Mouse (Mus musculus): ENCODE measurements around the gene Ifnl3. TPM values are rescaled to one million over a fixed set of nuclear protein-coding genes. Genes with fewer than 3 reads are reported as not detected.
A peak's percentile ranks its signal among the peaks of the same experiment; 100 is the strongest.

Ifnl3 gene
- polyA plus RNA-seq, 1 experiment from 2014 or later: not detected

DNA sequence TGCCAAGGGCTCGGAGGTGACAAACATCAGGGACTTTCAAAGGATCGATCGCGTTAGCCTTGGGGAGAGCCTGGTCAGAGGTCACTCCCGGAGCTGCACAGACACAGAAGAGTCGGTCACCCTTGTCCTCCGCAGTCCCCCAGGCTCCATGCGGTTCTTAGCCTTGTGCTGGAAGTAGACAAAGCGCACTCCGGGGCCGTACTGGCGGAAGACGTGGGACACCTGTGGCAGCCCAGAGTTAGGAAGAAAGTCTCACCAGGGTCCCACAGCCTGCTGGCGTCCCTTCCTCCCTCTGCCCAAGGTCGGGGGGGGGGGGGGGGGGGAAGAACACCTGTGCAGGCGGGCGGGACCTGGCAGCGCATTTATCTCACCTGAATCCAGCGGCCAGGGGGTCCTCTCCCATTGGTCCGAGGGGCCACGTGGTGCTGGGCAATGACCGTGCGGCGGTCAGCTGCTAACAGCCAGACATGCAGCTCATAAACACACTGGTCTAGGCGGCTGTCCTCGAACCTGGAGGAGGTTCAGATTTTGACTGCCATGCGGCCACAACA, 21.5 kb downstream of the Ifnl3 start:
- Histone ChIP-seq H3K4me1 (replicated peaks; ENCODE audit: control insufficient read depth, insufficient read depth, low read length) (no peaks in the 10 kb centered on the region), H3K9me3 (ENCODE audit: control insufficient read depth) (no peaks in the 10 kb centered on the region), H3K36me3 (ENCODE audit: control insufficient read depth, insufficient read depth) (no peaks in the 10 kb centered on the region), H3K27ac (ENCODE audit: low read depth, low read length) (no peak overlapping the region), H3K9ac (ENCODE audit: low read depth, low read length) (0 out of 2 replicates have a peak overlapping the region, but pooled peaks have one; percentile 17), H3K4me2 (replicated peaks; ENCODE audit: low read depth) (peak overlapping the region; percentile 54), H3K27me3 (replicated peaks; ENCODE audit: control insufficient read depth, insufficient read depth, low read length) (peaks cover 26% of the 10 kb centered on the region), H3K4me3 (ENCODE audit: low read depth, low read length) (0 out of 2 replicates have a peak overlapping the region, but pooled peaks have one; percentile 3)
- peak; percentile 62 for ATAC-seq
- WGBS: 4% methylated on average over 23 of the region's 27 CpGs
- no peak for TF ChIP-seq CTCF (IDR thresholded peaks at IDR 0.05; ENCODE audit: low read depth)

DNA sequence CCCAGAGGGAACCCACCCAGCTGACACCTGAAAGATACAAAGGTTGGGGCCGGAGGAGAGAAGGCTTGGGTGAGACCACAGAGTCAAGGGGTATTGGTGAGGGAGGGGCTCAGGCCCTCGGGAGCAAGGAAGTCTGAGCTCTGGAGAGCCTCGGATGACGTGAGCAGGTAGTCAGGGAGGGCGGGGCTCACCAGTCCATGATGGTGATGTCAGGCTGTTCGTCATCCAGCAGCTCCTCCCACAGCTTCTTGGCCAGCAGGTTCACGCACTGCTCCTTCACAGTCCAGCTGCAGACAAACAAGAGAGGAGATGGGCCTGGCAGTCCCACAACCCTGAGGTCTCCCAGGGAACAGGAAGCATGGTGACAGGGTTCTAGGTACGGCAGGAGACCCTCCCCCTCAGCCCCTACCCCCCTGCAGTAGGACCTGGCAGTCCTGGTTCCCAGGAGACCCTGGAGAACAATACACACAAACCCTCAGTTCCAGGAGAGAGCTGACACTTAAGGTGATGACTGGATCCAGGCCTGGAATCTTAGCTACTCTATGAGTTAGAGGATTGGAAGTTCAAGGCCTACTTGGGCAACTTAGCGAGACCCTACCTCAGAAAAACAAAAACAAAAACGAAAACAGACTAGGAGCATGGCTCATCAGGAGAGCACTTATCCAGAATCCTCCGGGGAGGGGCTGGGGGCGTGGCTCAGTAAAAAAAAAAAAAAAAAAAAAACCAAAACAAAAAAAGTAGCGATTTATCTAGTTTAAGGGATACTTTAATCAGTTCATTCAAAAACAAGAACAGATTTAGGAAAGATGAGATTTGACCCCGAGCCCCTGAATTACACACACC, 22.6 kb downstream of the Ifnl3 start:
- WGBS: 30% methylated on average over 14 of the region's 14 CpGs
- H3K9me3 ChIP-seq (ENCODE audit: control insufficient read depth): no peaks in the 10 kb centered on the region
- peaks cover 26% of the 10 kb centered on the region for H3K27me3 ChIP-seq (replicated peaks; ENCODE audit: control insufficient read depth, insufficient read depth, low read length)
- no peak for TF ChIP-seq CTCF (IDR thresholded peaks at IDR 0.05; ENCODE audit: low read depth)
- H3K36me3 ChIP-seq (ENCODE audit: control insufficient read depth, insufficient read depth): no peaks in the 10 kb centered on the region
- no peak overlapping the region for H3K4me3 ChIP-seq (ENCODE audit: low read depth, low read length)
- no peak overlapping the region for H3K4me2 ChIP-seq (replicated peaks; ENCODE audit: low read depth)
- no peak overlapping the region for H3K9ac ChIP-seq (ENCODE audit: low read depth, low read length)
- no peak overlapping the region for H3K27ac ChIP-seq (ENCODE audit: low read depth, low read length)
- H3K4me1 ChIP-seq (replicated peaks; ENCODE audit: control insufficient read depth, insufficient read depth, low read length): no peaks in the 10 kb centered on the region
- ATAC-seq: peak; percentile 59

GRCm38 (mm10) chr7:28545891-28546210, 23.2 kb downstream of the Ifnl3 start:
- WGBS: 54% methylated on average over 7 of the region's 7 CpGs
- Histone ChIP-seq H3K4me1 (replicated peaks; ENCODE audit: control insufficient read depth, insufficient read depth, low read length) (no peaks in the 10 kb centered on the region), H3K9ac (ENCODE audit: low read depth, low read length) (no peak overlapping the region), H3K9me3 (ENCODE audit: control insufficient read depth) (no peaks in the 10 kb centered on the region), H3K4me2 (replicated peaks; ENCODE audit: low read depth) (no peak overlapping the region), H3K4me3 (ENCODE audit: low read depth, low read length) (no peak overlapping the region), H3K36me3 (ENCODE audit: control insufficient read depth, insufficient read depth) (no peaks in the 10 kb centered on the region), H3K27me3 (replicated peaks; ENCODE audit: control insufficient read depth, insufficient read depth, low read length) (peaks cover 26% of the 10 kb centered on the region), H3K27ac (ENCODE audit: low read depth, low read length) (no peak overlapping the region)
- ATAC-seq: no peak
- TF ChIP-seq CTCF (IDR thresholded peaks at IDR 0.05; ENCODE audit: low read depth): no peak

DNA sequence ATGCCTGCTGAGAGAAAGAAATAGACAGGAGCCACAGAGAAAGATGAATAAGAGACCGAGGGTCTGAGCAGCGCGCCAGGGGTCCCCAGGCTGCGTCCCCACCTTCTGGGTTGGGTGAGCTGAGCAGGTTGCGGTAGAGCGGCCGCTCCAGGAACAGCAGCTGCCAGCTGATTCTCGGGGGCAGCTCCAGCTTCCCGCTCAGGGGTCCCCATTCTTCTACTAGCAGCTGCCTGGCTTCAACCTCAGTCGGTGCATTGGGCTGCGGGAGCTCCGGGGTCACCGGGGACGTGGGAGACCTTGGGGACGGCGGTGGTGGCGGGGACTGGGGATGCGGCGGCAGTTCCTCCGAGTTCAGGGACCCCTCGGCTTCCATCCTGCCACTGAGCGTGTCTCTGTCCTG, 24.0 kb downstream of the Ifnl3 start:
- 4% methylated on average over 22 of the region's 22 CpGs for WGBS
- Histone ChIP-seq H3K4me2 (replicated peaks; ENCODE audit: low read depth) (peak overlapping the region; percentile 30), H3K27me3 (replicated peaks; ENCODE audit: control insufficient read depth, insufficient read depth, low read length) (peaks cover 26% of the 10 kb centered on the region), H3K4me3 (ENCODE audit: low read depth, low read length) (no peak overlapping the region), H3K27ac (ENCODE audit: low read depth, low read length) (no peak overlapping the region), H3K36me3 (ENCODE audit: control insufficient read depth, insufficient read depth) (no peaks in the 10 kb centered on the region), H3K9me3 (ENCODE audit: control insufficient read depth) (no peaks in the 10 kb centered on the region), H3K9ac (ENCODE audit: low read depth, low read length) (no peak overlapping the region), H3K4me1 (replicated peaks; ENCODE audit: control insufficient read depth, insufficient read depth, low read length) (no peaks in the 10 kb centered on the region)
- ATAC-seq: no peak
- no peak for TF ChIP-seq CTCF (IDR thresholded peaks at IDR 0.05; ENCODE audit: low read depth)

- ATAC-seq: no peak
- peaks cover 26% of the 10 kb centered on the region for H3K27me3 ChIP-seq (replicated peaks; ENCODE audit: control insufficient read depth, insufficient read depth, low read length)
- H3K4me2 ChIP-seq (replicated peaks; ENCODE audit: low read depth): peak within 1 kb of the TSS; percentile 30
- no peak for TF ChIP-seq CTCF (IDR thresholded peaks at IDR 0.05; ENCODE audit: low read depth)
- H3K36me3 ChIP-seq (ENCODE audit: control insufficient read depth, insufficient read depth): no peaks in the 10 kb centered on the region
- H3K27ac ChIP-seq (ENCODE audit: low read depth, low read length): no peak within 1 kb of the TSS
- WGBS: 16% methylated on average over 5 of the region's 5 CpGs
- H3K4me1 ChIP-seq (replicated peaks; ENCODE audit: control insufficient read depth, insufficient read depth, low read length): no peaks in the 10 kb centered on the region
- H3K9ac ChIP-seq (ENCODE audit: low read depth, low read length): no peak within 1 kb of the TSS
- no peaks in the 10 kb centered on the region for H3K9me3 ChIP-seq (ENCODE audit: control insufficient read depth)
- H3K4me3 ChIP-seq (ENCODE audit: low read depth, low read length): no peak within 1 kb of the TSS
Measured at GRCm38 (mm10) chr7:28547154-28547553, 24.5 kb downstream of the Ifnl3 start, which contains the start of gene Nccrp1. Nccrp1 (minus strand) TSS chr7:28547254.

- no peaks in the 10 kb centered on the region for H3K4me1 ChIP-seq (replicated peaks; ENCODE audit: control insufficient read depth, insufficient read depth, low read length)
- no peak for ATAC-seq
- no peak overlapping the region for H3K4me2 ChIP-seq (replicated peaks; ENCODE audit: low read depth)
- H3K4me3 ChIP-seq (ENCODE audit: low read depth, low read length): no peak overlapping the region
- no peaks in the 10 kb centered on the region for H3K9me3 ChIP-seq (ENCODE audit: control insufficient read depth)
- H3K9ac ChIP-seq (ENCODE audit: low read depth, low read length): no peak overlapping the region
- no peak overlapping the region for H3K27ac ChIP-seq (ENCODE audit: low read depth, low read length)
- no peaks in the 10 kb centered on the region for H3K36me3 ChIP-seq (ENCODE audit: control insufficient read depth, insufficient read depth)
- WGBS: 74% methylated on average over 7 of the region's 7 CpGs
- TF ChIP-seq CTCF (IDR thresholded peaks at IDR 0.05; ENCODE audit: low read depth): no peak
- H3K27me3 ChIP-seq (replicated peaks; ENCODE audit: control insufficient read depth, insufficient read depth, low read length): peaks cover 26% of the 10 kb centered on the region
Measured at GRCm38 (mm10) chr7:28547628-28548027, 25.0 kb downstream of the Ifnl3 start.

Data from intestine, postnatal 0 days (tissue).